Mouse (Mus musculus) limb, embryonic 14.5 days (tissue): ENCODE data around the gene Stat6. TPM values are rescaled to one million over a fixed set of nuclear protein-coding genes. Genes with fewer than 3 reads are reported as not detected.

Source experiments
- ATAC-seq: fragments of 200-750 bp; cut with Nextera tagmentation; 2 replicates; pipeline ENCODE4 v1.8.0; 2017; ENCODE audit warnings: low read depth, moderate number of reproducible peaks, moderate TSS enrichment; ENCODE audit not compliant: low FRiP score
- DNase-seq: peaks from one replicate; pipeline ENCODE4 v3.0.0-alpha.2; 2015; ENCODE audit warnings: low spot score
- H3K27ac ChIP-seq: fragments of 300-500 bp; sonication (generic); replicated peaks from 2 replicates; pipeline ENCODE4 v1.5.1; 2014; ENCODE audit warnings: low read depth, mild to moderate bottlenecking, low read length, moderate library complexity, mixed read lengths
- H3K27me3 ChIP-seq: fragments of 300-500 bp; sonication (generic); 2 replicates; pipeline ENCODE4 v1.6.1; 2014; ENCODE audit warnings: low read length, mixed read lengths; ENCODE audit not compliant: control insufficient read depth, insufficient read depth
- H3K36me3 ChIP-seq: fragments of 300-500 bp; sonication (generic); 2 replicates; pipeline ENCODE4 v1.6.1; 2014; ENCODE audit warnings: mild to moderate bottlenecking, low read length, moderate library complexity, mixed read lengths; ENCODE audit not compliant: control insufficient read depth, insufficient read depth
- H3K4me1 ChIP-seq: fragments of 300-500 bp; sonication (generic); 2 replicates; pipeline ENCODE4 v1.6.1; 2014; ENCODE audit warnings: antibody characterized with exemption, low read length, mixed read lengths; ENCODE audit not compliant: control insufficient read depth, insufficient read depth
- H3K4me2 ChIP-seq: fragments of 300-500 bp; sonication (generic); replicated peaks from 2 replicates; pipeline ENCODE4 v1.6.1; 2014; ENCODE audit warnings: low read depth, mild to moderate bottlenecking, low read length, moderate library complexity; ENCODE audit not compliant: severe bottlenecking
- H3K4me3 ChIP-seq: fragments of 300-500 bp; sonication (generic); replicated peaks from 2 replicates; pipeline ENCODE4 v1.5.1; 2014; ENCODE audit warnings: low read length
- H3K9ac ChIP-seq: fragments of 300-500 bp; sonication (generic); 2 replicates; pipeline ENCODE4 v1.6.1; 2014; ENCODE audit warnings: mild to moderate bottlenecking, low read depth, low read length, moderate library complexity; ENCODE audit not compliant: severe bottlenecking
- H3K9me3 ChIP-seq: fragments of 300-500 bp; sonication (generic); 2 replicates; pipeline ENCODE4 v1.6.1; 2016; ENCODE audit warnings: low read length; ENCODE audit not compliant: control insufficient read depth
- POLR2A ChIP-seq: fragments of 200-500 bp; IDR thresholded peaks from 2 replicates; pipeline ENCODE4 v1.8.0; 2012; ENCODE audit warnings: inconsistent platforms, mild to moderate bottlenecking, moderate library complexity, borderline replicate concordance; ENCODE audit not compliant: insufficient read depth, insufficient read length; ENCODE audit errors: extremely low read depth
- WGBS: fragments of 180-500 bp; shearing (Covaris S2); extraction: QIAGEN DNeasy Blood & Tissue Kit; methylation state at CpG from one replicate; pipeline ENCODE4 v1.1.7; 2014; 5-methylcytosine and 5-hydroxymethylcytosine counted together
- polyA plus RNA-seq, 2 experiments: library from polyadenylated mRNA; depleted of rRNA in 1 of 2; stranded (reverse) in 1 of 2; unstranded in 1 of 2; fragments of >200 nt; fragmentation: Nextera tagmentation in 1 of 2; extraction: Ambion mirVana in 1 of 2; gene quantifications; 2 replicates each; pipeline versions ENCODE4 v1.2.1 to v1.2.3; 2012 to 2014

Stat6 gene
- polyA plus RNA-seq, 2 experiments = 22.2 to 30.7 TPM

DNA sequence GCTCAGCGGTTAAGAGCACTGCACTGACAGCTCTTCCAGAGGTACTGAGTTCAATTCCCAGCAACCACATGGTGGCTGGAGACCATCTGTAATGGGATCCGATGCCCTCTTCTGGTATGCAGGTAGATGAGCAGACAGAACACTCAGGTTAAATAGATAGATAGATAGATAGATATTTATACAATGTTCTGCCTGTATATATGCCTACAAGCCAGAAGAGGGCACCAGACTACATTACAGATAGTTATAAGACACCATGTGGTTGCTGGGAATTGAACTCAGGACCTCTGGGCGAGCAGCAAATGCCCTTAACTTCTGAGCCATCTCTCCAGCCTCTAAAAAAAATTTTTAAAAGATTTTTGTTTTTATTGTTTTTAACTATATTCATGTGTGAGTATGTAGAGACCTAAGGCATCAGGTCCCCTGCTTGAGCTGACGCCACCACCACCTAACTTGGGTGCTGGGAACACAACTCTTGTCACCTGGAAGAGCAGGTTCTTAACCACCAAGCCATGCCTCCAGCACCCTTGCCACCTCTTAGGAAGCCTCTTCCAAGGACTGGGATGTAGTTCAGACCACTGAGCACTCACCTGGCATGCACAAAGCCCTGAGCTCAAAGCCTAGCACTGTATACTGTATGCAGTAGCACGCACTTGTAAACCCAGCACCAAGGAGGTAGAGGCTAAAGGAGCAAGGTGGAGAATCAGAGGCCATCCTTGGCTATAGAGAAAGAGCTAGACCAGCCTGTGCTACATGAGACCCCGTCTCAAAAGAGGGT is 19.2 kb upstream of the Stat6 start:
- Histone ChIP-seq H3K36me3 (no peaks in the 10 kb centered on the region), H3K9me3 (peaks cover 10% of the 10 kb centered on the region), H3K27ac (no peak overlapping the region), H3K9ac (no peak overlapping the region), H3K4me1 (peaks cover 9% of the 10 kb centered on the region), H3K4me3 (no peak overlapping the region), H3K27me3 (no peaks in the 10 kb centered on the region), H3K4me2 (no peak overlapping the region)
- TF ChIP-seq POLR2A = no peak
- DNase-seq (no peak), ATAC-seq (no peak)
- 93% methylated on average over 6 of the region's 6 CpGs for WGBS

- no peak overlapping the region for H3K4me3 ChIP-seq
- no peaks in the 10 kb centered on the region for H3K36me3 ChIP-seq
- peaks cover 10% of the 10 kb centered on the region for H3K9me3 ChIP-seq
- H3K27me3 ChIP-seq = no peaks in the 10 kb centered on the region
- H3K4me2 ChIP-seq = no peak overlapping the region
- TF ChIP-seq POLR2A = no peak
- H3K27ac ChIP-seq = no peak overlapping the region
- DNase-seq (no peak), ATAC-seq (no peak)
- WGBS = 90% methylated on average over 3 of the region's 3 CpGs
- no peak overlapping the region for H3K9ac ChIP-seq
- H3K4me1 ChIP-seq = no peaks in the 10 kb centered on the region
Observed at GRCm38 (mm10) chr10:127626433-127626832, 16.4 kb upstream of the Stat6 start.

- ATAC-seq (no peak), DNase-seq (no peak)
- Histone ChIP-seq H3K4me3 (no peak overlapping the region), H3K9me3 (peaks cover 3% of the 10 kb centered on the region), H3K27ac (no peak overlapping the region), H3K36me3 (no peaks in the 10 kb centered on the region), H3K9ac (no peak overlapping the region), H3K4me2 (no peak overlapping the region), H3K27me3 (no peaks in the 10 kb centered on the region), H3K4me1 (no peaks in the 10 kb centered on the region)
- 70% methylated on average over 10 of the region's 10 CpGs for WGBS
- no peak for TF ChIP-seq POLR2A
Observed at GRCm38 (mm10) chr10:127631261-127632214, 11.2 kb upstream of the Stat6 start.

DNA sequence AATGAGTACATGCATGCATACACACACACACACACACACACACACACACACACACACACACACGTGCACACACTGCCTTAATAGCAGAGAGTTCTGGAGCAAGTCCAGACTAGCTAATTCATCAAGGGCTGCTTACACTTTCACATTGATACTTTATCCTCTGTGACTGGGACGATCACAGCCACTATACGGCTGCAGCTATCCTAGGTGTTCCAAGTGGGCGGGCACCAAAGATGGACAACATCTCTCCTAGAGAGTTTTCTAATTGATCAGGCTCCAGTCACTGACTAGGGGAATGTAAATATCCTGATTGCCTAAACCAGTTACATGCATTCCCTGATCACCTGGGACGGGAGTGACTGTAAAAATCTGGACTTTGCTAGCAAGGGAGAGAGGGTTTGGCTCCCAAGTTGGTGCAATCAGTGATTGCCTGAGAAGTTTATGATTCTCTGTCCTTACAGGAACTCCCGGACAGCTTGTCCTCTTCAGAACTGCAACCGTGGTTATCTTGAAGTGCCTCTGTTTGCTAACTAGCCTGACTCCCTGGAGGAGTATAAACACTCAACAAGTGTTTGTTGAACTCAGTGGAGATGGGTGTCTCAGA is 10.0 kb upstream of the Stat6 start:
- no peak for ATAC-seq

GRCm38 (mm10) chr10:127640421-127640820 is 2.4 kb upstream of the Stat6 start:
- no peaks in the 10 kb centered on the region for H3K36me3 ChIP-seq
- no peak for ATAC-seq
- no peak for DNase-seq
- H3K4me3 ChIP-seq = no peak overlapping the region
- 65% methylated on average over 5 of the region's 5 CpGs for WGBS
- TF ChIP-seq POLR2A = no peak
- no peak overlapping the region for H3K27ac ChIP-seq
- H3K9me3 ChIP-seq = no peaks in the 10 kb centered on the region
- peaks cover 13% of the 10 kb centered on the region for H3K4me1 ChIP-seq
- no peaks in the 10 kb centered on the region for H3K27me3 ChIP-seq
- H3K4me2 ChIP-seq = no peak overlapping the region
- H3K9ac ChIP-seq = no peak overlapping the region

More for the DNA sequence above, 10.0 kb upstream of the Stat6 start:
- DNase-seq = no peak
- Histone ChIP-seq H3K4me2 (no peak overlapping the region), H3K27me3 (no peaks in the 10 kb centered on the region), H3K4me1 (no peaks in the 10 kb centered on the region), H3K36me3 (no peaks in the 10 kb centered on the region), H3K27ac (no peak overlapping the region), H3K9ac (no peak overlapping the region), H3K4me3 (no peak overlapping the region), H3K9me3 (no peaks in the 10 kb centered on the region)
- 58% methylated on average over 7 of the region's 7 CpGs for WGBS
- no peak for TF ChIP-seq POLR2A
